Mouse (Mus musculus): ENCODE measurements around the gene Teddm2. TPM values are rescaled to one million over a fixed set of nuclear protein-coding genes. Genes with fewer than 3 reads are reported as not detected.
"Not testable (repeated sequence)": the region's sequence is repeated elsewhere in the genome, so short reads cannot be mapped to it uniquely, and the experiment has no call there.

The Teddm2 gene
- polyA plus RNA-seq, 1 experiment = 0.08 TPM

DNA sequence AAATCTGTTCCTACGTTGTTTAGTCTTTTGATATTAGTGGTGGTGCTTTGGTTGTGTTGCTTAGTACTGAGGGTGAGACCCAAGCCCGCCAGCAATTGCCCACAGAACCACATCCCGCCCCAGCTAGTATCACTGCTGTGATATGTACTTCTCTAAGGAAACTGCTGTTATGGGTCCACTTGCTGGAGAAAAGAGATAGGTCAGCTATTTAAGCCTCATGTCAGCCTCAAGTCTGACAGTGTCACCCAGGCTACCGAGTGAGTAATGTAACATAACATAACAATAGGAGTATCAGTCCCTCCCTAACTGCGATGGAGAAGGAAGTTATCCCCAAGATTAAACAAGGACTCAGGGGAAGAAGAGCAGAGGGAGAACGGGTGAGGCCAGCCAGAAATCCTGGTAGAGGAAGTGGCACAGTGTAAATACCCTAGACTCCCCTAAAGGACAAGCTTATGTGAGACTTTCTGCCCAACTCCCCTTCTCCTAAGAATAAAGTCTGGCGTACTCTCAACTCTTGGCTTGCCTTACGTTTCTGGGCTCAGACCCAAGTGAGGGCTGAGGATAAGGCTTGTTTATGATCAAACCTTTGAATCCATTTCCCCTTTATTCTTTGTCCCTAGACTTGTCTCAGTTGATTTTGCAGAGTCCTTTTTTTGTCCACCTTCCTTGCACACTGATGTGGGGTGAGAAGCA lies 5.7 kb downstream of the Teddm2 start:
- no peaks in the 10 kb centered on the region for H3K4me1 ChIP-seq (ENCODE audit: control insufficient read depth, insufficient read depth, insufficient read length, low read length)
- no peaks in the 10 kb centered on the region for H3K27me3 ChIP-seq (ENCODE audit: control insufficient read depth, insufficient read depth, low read length)
- TF ChIP-seq POLR2A (IDR thresholded peaks at IDR 0.05; ENCODE audit: low read depth, low read length) (no peak), CTCF (IDR thresholded peaks at IDR 0.05; ENCODE audit: extremely low read depth, insufficient read length, insufficient replicate concordance, low read depth, low read length) (no peak)
- no peak overlapping the region for H3K4me3 ChIP-seq (ENCODE audit: low read depth, low read length)
- WGBS = 40% methylated on average over 8 of the region's 8 CpGs
- no peaks in the 10 kb centered on the region for H3K36me3 ChIP-seq (ENCODE audit: control insufficient read depth, insufficient read depth, low read length)
- H3K27ac ChIP-seq (ENCODE audit: insufficient read depth, low read depth, low read length) = no peak overlapping the region

DNA sequence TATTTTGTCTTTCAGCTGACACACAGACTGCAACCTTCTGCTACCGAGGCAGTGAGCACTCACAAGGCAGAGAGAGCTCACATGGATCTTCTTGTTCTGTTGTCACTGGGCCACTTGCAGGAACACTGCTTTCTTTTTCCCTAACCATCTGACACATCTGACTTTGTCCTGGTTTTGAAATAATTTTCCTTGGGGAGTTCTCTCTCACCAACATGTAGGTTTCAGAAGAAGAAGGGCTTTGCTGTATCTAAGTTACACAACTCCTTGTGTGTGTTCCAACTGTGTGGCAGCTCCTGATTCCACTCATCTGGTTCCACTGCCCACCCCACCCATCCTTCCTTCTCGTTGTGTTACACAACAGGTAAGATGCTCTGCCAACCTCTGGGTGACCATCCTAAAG lies 6.3 kb downstream of the Teddm2 start:
- 56% methylated on average over 2 of the region's 2 CpGs for WGBS

DNA sequence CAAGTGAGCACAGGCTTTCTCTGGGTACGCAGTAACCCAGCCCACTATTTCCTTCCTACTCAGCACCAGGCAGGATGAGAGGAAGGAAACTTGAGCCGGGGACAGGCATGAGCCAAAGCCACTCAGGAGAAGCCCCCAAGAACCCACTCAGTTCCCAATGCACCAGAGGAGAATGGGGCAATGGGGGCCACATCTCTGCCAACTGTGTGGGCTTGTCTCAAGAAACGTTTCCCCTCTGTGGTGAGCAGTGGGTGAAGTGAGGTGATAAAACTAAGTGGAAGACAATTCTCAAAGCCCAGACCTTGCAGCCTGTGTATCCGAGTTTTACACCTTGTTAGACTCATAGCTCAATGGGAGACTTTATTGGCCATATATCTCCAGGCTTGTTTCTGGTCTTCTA lies 8.6 kb downstream of the Teddm2 start, which contains the start of gene Teddm1a:
TSS of gene Teddm1a (plus strand) at position 301 of the 400 bp plus-strand sequence.
- Histone ChIP-seq H3K36me3 (ENCODE audit: control insufficient read depth, insufficient read depth, low read length) (no peaks in the 10 kb centered on the region), H3K4me3 (ENCODE audit: low read depth, low read length) (no peak within 1 kb of the TSS), H3K4me1 (ENCODE audit: control insufficient read depth, insufficient read depth, insufficient read length, low read length) (no peaks in the 10 kb centered on the region), H3K27ac (ENCODE audit: insufficient read depth, low read depth, low read length) (no peak within 1 kb of the TSS), H3K27me3 (ENCODE audit: control insufficient read depth, insufficient read depth, low read length) (no peaks in the 10 kb centered on the region)
- TF ChIP-seq POLR2A (IDR thresholded peaks at IDR 0.05; ENCODE audit: low read depth, low read length) (no peak), CTCF (IDR thresholded peaks at IDR 0.05; ENCODE audit: extremely low read depth, insufficient read length, insufficient replicate concordance, low read depth, low read length) (no peak)
- 68% methylated on average over 4 of the region's 4 CpGs for WGBS

More for the DNA sequence above, 6.3 kb downstream of the Teddm2 start:
- Histone ChIP-seq H3K4me1 (ENCODE audit: control insufficient read depth, insufficient read depth, insufficient read length, low read length) (no peaks in the 10 kb centered on the region), H3K36me3 (ENCODE audit: control insufficient read depth, insufficient read depth, low read length) (no peaks in the 10 kb centered on the region), H3K4me3 (ENCODE audit: low read depth, low read length) (no peak overlapping the region), H3K27ac (ENCODE audit: insufficient read depth, low read depth, low read length) (no peak overlapping the region), H3K27me3 (ENCODE audit: control insufficient read depth, insufficient read depth, low read length) (no peaks in the 10 kb centered on the region)
- TF ChIP-seq POLR2A (IDR thresholded peaks at IDR 0.05; ENCODE audit: low read depth, low read length) (no peak), CTCF (IDR thresholded peaks at IDR 0.05; ENCODE audit: extremely low read depth, insufficient read length, insufficient replicate concordance, low read depth, low read length) (no peak)

DNA sequence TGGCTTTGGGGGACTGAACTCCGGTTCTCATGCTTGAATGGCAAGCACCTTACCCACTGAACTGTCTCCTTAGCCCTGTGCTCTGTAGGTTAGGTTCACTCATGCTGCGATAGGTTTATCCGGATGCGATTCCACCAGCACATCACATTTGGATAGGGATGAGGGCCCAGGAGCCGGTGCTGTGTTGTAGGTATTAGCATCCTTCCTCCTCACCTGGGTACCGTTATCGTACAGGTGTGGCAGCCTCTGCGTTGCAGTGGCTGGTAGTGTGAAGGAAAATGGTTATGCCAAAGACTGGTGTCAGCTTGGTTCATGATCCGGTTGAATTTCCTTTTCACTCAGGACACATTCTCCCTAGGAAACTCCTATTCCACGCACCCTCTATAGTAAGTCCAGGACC lies 9.9 kb downstream of the Teddm2 start:
- Histone ChIP-seq H3K4me1 (ENCODE audit: control insufficient read depth, insufficient read depth, insufficient read length, low read length) (no peaks in the 10 kb centered on the region), H3K4me3 (ENCODE audit: low read depth, low read length) (no peak overlapping the region), H3K27ac (ENCODE audit: insufficient read depth, low read depth, low read length) (no peak overlapping the region), H3K36me3 (ENCODE audit: control insufficient read depth, insufficient read depth, low read length) (no peaks in the 10 kb centered on the region), H3K27me3 (ENCODE audit: control insufficient read depth, insufficient read depth, low read length) (no peaks in the 10 kb centered on the region)
- no peak for TF ChIP-seq CTCF (IDR thresholded peaks at IDR 0.05; ENCODE audit: extremely low read depth, insufficient read length, insufficient replicate concordance, low read depth, low read length)
- no peak for TF ChIP-seq POLR2A (IDR thresholded peaks at IDR 0.05; ENCODE audit: low read depth, low read length)
- WGBS = 92% methylated on average over 10 of the region's 10 CpGs

DNA sequence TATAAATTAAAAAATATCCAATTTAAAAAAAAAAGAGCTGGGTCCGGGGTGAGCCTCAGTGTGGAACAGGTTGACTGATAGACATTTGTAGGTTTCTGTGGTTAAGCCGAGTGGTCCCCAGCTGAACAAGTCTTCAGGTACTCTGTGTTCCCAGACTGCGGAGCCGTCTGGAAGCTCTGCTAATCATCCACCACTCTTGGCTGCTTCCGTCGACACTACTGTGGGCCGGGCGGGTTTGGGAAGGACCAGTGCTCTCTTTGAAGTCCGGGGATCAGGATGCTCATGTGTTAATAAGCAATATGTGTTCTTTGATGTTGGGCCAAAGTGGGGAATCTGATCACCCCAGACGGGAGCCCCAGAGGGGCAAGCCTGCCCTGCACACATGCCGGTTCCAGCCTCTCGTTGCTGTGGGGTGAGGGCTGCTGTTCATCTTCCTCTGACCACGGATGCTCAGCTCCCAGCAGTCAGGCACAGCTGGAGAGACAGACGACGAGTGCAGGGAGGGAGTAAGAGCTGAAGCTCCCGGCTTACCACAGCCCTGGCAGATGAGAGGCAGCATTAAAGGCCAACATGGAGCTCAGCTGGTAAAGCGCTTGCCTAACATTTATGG lies 13.9 kb downstream of the Teddm2 start:
- no peaks in the 10 kb centered on the region for H3K27me3 ChIP-seq (ENCODE audit: control insufficient read depth, insufficient read depth, low read length)
- no peak overlapping the region for H3K27ac ChIP-seq (ENCODE audit: insufficient read depth, low read depth, low read length)
- H3K4me3 ChIP-seq (ENCODE audit: low read depth, low read length) = no peak overlapping the region
- no peaks in the 10 kb centered on the region for H3K4me1 ChIP-seq (ENCODE audit: control insufficient read depth, insufficient read depth, insufficient read length, low read length)
- WGBS = 50% methylated on average over 17 of the region's 17 CpGs
- TF ChIP-seq POLR2A (IDR thresholded peaks at IDR 0.05; ENCODE audit: low read depth, low read length) = no peak
- no peak for TF ChIP-seq CTCF (IDR thresholded peaks at IDR 0.05; ENCODE audit: extremely low read depth, insufficient read length, insufficient replicate concordance, low read depth, low read length)
- H3K36me3 ChIP-seq (ENCODE audit: control insufficient read depth, insufficient read depth, low read length) = no peaks in the 10 kb centered on the region

DNA sequence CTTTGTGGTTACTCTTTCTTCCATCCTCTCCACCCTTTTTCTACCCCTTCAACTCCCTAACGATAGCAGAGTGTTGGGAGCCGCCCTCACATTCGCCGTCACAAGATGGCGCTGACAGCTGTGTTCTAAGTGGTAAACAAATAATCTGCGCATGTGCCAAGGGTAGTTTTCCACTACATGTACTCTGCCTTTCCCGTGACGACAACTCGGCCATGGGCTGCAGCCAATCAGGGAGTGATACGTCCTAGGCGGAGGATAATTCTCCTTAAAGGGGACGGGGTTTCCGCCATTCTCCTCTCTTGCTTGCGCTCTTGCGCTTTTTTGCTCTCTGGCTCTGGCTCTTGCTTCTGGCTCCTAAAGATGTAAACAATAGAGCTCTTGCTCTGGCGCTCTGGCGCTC lies 19.6 kb downstream of the Teddm2 start:
- H3K4me3 ChIP-seq (ENCODE audit: low read depth, low read length); H3K4me1 ChIP-seq (ENCODE audit: control insufficient read depth, insufficient read depth, insufficient read length, low read length); H3K27me3 ChIP-seq (ENCODE audit: control insufficient read depth, insufficient read depth, low read length); H3K36me3 ChIP-seq (ENCODE audit: control insufficient read depth, insufficient read depth, low read length); H3K27ac ChIP-seq (ENCODE audit: insufficient read depth, low read depth, low read length): not testable (repeated sequence)
- WGBS = 95% methylated on average over 17 of the region's 17 CpGs

DNA sequence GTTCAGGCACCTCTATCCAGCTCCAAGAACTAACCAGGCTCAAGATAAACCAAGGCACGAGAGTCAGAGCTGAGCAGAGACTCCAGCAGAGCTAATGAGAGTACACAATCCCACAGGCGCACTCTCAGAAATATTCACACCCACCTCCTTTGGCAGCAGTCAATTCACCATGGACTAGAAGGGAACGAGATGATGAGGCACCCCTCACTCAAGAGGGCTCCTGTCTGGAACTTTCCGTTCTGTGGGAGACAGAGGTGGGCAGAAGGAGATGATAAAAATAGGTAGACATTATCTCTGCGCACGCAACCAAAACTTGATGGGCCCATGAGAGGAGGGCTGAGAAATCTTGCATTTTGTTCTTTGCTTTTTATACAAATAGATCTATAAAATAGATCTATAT lies 26.0 kb downstream of the Teddm2 start, which contains the start of gene Teddm1b:
TSS of gene Teddm1b (plus strand) at position 301 of the 400 bp plus-strand sequence.
- no peaks in the 10 kb centered on the region for H3K36me3 ChIP-seq (ENCODE audit: control insufficient read depth, insufficient read depth, low read length)
- no peaks in the 10 kb centered on the region for H3K27me3 ChIP-seq (ENCODE audit: control insufficient read depth, insufficient read depth, low read length)
- TF ChIP-seq CTCF (IDR thresholded peaks at IDR 0.05; ENCODE audit: extremely low read depth, insufficient read length, insufficient replicate concordance, low read depth, low read length) = no peak
- TF ChIP-seq POLR2A (IDR thresholded peaks at IDR 0.05; ENCODE audit: low read depth, low read length) = no peak
- no peaks in the 10 kb centered on the region for H3K4me1 ChIP-seq (ENCODE audit: control insufficient read depth, insufficient read depth, insufficient read length, low read length)
- no peak within 1 kb of the TSS for H3K27ac ChIP-seq (ENCODE audit: insufficient read depth, low read depth, low read length)
- 74% methylated on average over 6 of the region's 6 CpGs for WGBS
- H3K4me3 ChIP-seq (ENCODE audit: low read depth, low read length) = no peak within 1 kb of the TSS

Data from small intestine, adult 2 months (tissue).